Mouse (Mus musculus) embryonic facial prominence, embryonic 14.5 days (tissue): ENCODE measurements around the gene Hhipl2. TPM values are rescaled to one million over a fixed set of nuclear protein-coding genes. Genes with fewer than 3 reads are reported as not detected.
"Not testable (repeated sequence)": the region's sequence is repeated elsewhere in the genome, so short reads cannot be mapped to it uniquely, and the experiment has no call there.

Experiments used
- ATAC-seq: fragments of 200-750 bp; cut with Nextera tagmentation; 2 replicates; pipeline ENCODE4 v1.8.0; 2017; ENCODE audit warnings: low read depth, moderate number of reproducible peaks, moderate TSS enrichment
- DNase-seq: peaks from one replicate; pipeline ENCODE4 v3.0.0-alpha.2; 2015; ENCODE audit warnings: low spot score
- H3K27ac ChIP-seq: fragments of 300-500 bp; sonication (generic); replicated peaks from 2 replicates; pipeline ENCODE4 v1.5.1; 2014; ENCODE audit warnings: low read depth, mild to moderate bottlenecking, low read length, moderate library complexity
- H3K27me3 ChIP-seq: fragments of 300-500 bp; sonication (generic); replicated peaks from 2 replicates; pipeline ENCODE4 v1.6.1; 2014; ENCODE audit warnings: low read length; ENCODE audit not compliant: control insufficient read depth, insufficient read depth
- H3K36me3 ChIP-seq: fragments of 300-500 bp; sonication (generic); 2 replicates; pipeline ENCODE4 v1.6.1; 2014; ENCODE audit warnings: low read length, mixed read lengths; ENCODE audit not compliant: control insufficient read depth, insufficient read depth
- H3K4me1 ChIP-seq: fragments of 300-500 bp; sonication (generic); 2 replicates; pipeline ENCODE4 v1.6.1; 2014; ENCODE audit warnings: antibody characterized with exemption, low read length; ENCODE audit not compliant: control insufficient read depth, insufficient read depth
- H3K4me2 ChIP-seq: fragments of 300-500 bp; sonication (generic); 2 replicates; pipeline ENCODE4 v1.6.1; 2014; ENCODE audit warnings: low read depth, mild to moderate bottlenecking, low read length, moderate library complexity, mixed read lengths
- H3K4me3 ChIP-seq: fragments of 300-500 bp; sonication (generic); 2 replicates; pipeline ENCODE4 v1.5.1; 2014; ENCODE audit warnings: low read depth, mild to moderate bottlenecking, low read length
- H3K9ac ChIP-seq: fragments of 300-500 bp; sonication (generic); 2 replicates; pipeline ENCODE4 v1.6.1; 2014; ENCODE audit warnings: low read depth, mild to moderate bottlenecking, low read length, moderate library complexity, mixed read lengths
- H3K9me3 ChIP-seq: fragments of 300-500 bp; sonication (generic); 2 replicates; pipeline ENCODE4 v1.6.1; 2016; ENCODE audit warnings: low read length; ENCODE audit not compliant: control insufficient read depth
- WGBS: fragments of 180-500 bp; shearing (Covaris S2); extraction: QIAGEN DNeasy Blood & Tissue Kit; methylation state at CpG from one replicate; pipeline ENCODE4 v1.1.7; 2014; 5-methylcytosine and 5-hydroxymethylcytosine counted together
- polyA plus RNA-seq: library from polyadenylated mRNA; unstranded; fragments of >200 nt; fragmentation: Nextera tagmentation; extraction: Ambion mirVana; gene quantifications from 2 replicates; pipeline ENCODE4 v1.2.1, GENCODE M21; 2014

Hhipl2 gene
- polyA plus RNA-seq, result 0.08 and 0.11 TPM in 2 replicates

DNA sequence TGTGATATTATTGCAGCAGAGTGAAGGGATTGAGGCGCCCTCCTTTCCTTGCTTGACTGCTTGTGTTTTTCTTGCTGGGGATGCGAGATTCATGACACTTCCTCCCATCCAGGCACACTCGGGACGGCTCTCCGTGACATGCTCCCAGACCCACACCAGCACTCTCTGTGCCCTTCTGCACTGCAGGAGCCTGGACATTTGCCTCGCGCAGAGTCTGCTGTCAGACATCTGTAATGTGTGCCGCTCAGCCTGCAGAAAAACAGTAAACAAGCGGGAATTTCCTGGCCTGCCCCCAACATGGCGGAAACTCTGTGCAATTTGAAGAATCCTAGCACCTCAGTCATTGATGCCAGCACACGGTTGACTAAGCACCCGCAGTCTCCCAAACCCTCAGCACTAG, at the start of gene Hhipl2:
Gene Hhipl2, plus strand, starts transcription at position 343 of the 400 bp plus-strand sequence.
- DNase-seq (no peak), ATAC-seq (no peak)
- no peaks in the 10 kb centered on the region for H3K4me1 ChIP-seq
- H3K9me3 ChIP-seq, result no peaks in the 10 kb centered on the region
- H3K36me3 ChIP-seq, result no peaks in the 10 kb centered on the region
- no peak within 1 kb of the TSS for H3K4me2 ChIP-seq
- no peak within 1 kb of the TSS for H3K27ac ChIP-seq
- H3K4me3 ChIP-seq, result no peak within 1 kb of the TSS
- H3K27me3 ChIP-seq, result no peaks in the 10 kb centered on the region
- no peak within 1 kb of the TSS for H3K9ac ChIP-seq
- 65% methylated on average over 12 of the region's 12 CpGs for WGBS

DNA sequence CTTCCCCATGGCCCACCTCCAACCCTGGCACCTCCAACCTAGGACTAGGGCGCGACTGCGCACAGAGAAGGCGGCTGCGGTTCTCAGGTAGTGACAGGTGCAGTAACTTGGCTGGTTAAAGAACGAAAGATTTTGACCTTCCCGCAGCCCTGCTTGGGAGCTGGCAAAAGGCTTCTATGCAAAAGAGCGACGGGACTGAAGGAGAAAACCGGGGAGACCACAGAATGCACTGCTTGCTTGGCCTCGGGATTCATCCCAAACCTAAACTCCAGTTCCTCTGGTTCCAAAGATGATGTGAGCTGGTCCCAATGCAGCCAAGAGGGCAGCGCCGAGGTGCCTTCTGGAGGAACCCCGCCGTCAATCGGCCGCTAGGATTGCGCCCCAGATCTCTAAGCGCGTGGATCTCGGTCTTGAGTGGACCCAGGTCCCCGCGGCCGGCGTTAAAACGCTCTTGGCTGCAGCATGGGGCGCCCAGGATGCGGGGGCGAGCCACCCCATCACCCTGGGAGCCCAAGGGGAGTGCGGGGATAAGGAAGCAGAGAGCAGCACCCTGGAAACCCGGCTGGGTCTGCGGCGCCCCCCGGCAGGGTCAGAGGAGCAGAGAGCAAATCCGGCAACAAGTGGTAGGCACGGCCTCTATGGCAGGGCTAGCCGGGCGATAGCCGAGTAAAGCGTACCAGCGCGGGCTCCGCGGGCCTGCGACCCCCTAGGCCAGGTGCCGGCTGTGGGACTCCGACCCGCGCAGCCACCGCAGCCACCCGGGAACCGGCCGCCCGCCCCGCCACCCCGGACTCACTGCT, 49.2 kb upstream of the Hhipl2 start:
- DNase-seq, result peak; percentile 27
- WGBS, result 2% methylated on average over 30 of the region's 56 CpGs
- no peaks in the 10 kb centered on the region for H3K27me3 ChIP-seq

DNA sequence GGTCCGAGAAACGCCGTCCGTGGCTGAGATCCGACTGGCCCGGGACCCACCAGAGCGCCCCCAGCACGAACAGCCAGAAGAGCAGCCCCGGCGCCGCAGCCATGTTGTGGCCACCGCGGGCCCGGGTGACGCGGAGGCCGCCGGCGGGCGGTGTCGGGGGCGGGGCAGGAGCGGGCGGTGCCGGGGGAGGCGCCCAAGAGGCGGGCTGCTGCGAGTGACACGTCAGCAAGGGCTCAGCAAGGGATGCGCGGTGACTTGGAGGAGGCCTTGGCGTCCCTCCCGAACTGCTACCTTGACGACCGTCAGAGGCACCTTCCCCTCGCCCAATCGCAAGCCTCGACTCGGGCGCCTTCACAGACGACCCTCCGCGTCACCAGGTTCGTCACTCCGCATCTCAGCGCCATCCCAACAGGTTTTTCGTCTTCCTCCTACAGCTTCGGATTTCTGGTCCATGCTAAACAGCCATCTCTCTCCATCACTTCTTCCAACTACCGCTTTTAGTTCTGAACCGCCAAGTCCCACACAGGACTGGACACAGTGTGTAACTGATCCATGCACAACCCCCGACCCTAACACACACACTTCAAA, 48.5 kb upstream of the Hhipl2 start, which contains the start of gene Mia3:
Gene Mia3, minus strand, starts transcription at position 127 of the 588 bp plus-strand sequence.
- peak within 1 kb of the TSS; percentile 64 for H3K4me2 ChIP-seq
- H3K4me3 ChIP-seq, result peak within 1 kb of the TSS; percentile 79
- ATAC-seq, result peak; percentile 97
- under 1% methylated on average over 24 of the region's 51 CpGs for WGBS
- no peaks in the 10 kb centered on the region for H3K9me3 ChIP-seq
- H3K27ac ChIP-seq, result peak within 1 kb of the TSS; percentile 76; the same call in 1 of the 2 replicates
- peak; percentile 99 for DNase-seq
- H3K27me3 ChIP-seq, result no peaks in the 10 kb centered on the region
- peaks cover 12% of the 10 kb centered on the region for H3K36me3 ChIP-seq
- H3K9ac ChIP-seq, result peak within 1 kb of the TSS; percentile 92
- H3K4me1 ChIP-seq, result peaks cover 10% of the 10 kb centered on the region

More for the DNA sequence above, 49.2 kb upstream of the Hhipl2 start:
- peak; percentile 56 for ATAC-seq
- H3K36me3 ChIP-seq, result peaks cover 19% of the 10 kb centered on the region
- H3K27ac ChIP-seq, result peak overlapping the region; percentile 76; the same call in 1 of the 2 replicates
- peaks cover 10% of the 10 kb centered on the region for H3K4me1 ChIP-seq
- H3K4me3 ChIP-seq, result peak overlapping the region; percentile 79
- H3K9ac ChIP-seq, result peak overlapping the region; percentile 92
- no peaks in the 10 kb centered on the region for H3K9me3 ChIP-seq
- H3K4me2 ChIP-seq, result peak overlapping the region; percentile 64

DNA sequence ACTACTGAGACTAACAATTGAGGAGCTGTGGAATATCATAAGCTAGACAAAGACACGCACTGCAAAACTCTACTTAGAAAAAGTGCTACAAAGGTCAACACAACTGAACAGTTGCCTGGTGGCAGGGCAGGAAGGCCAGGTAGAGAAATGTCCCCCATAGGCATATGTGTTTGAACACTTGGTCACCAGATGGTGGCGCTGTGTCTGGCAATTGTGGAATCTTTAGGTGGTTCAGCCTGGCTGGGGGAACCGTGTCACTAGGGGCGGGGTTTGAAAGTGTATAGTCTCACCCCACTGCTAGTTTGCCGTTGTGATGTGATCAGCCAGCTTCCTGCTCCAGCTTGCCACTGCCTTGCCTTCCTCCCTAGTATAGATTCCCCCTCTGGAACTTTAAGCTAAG, 43.3 kb upstream of the Hhipl2 start:
- Histone ChIP-seq H3K4me2 (no peak overlapping the region), H3K27me3 (no peaks in the 10 kb centered on the region), H3K36me3 (no peaks in the 10 kb centered on the region), H3K27ac (no peak overlapping the region), H3K9me3 (peaks cover 4% of the 10 kb centered on the region; the same call in 1 of the 2 replicates), H3K4me3 (no peak overlapping the region), H3K4me1 (no peaks in the 10 kb centered on the region), H3K9ac (no peak overlapping the region)
- WGBS, result 81% methylated on average over 5 of the region's 5 CpGs
- DNase-seq (no peak), ATAC-seq (no peak)

- no peak for ATAC-seq
- H3K27ac ChIP-seq, result no peak overlapping the region
- WGBS, result 76% methylated on average over 4 of the region's 4 CpGs
- H3K9ac ChIP-seq, result no peak overlapping the region
- no peak overlapping the region for H3K4me3 ChIP-seq
- H3K4me2 ChIP-seq, result no peak overlapping the region
- DNase-seq, result no peak
- no peaks in the 10 kb centered on the region for H3K4me1 ChIP-seq
- H3K36me3 ChIP-seq, result no peaks in the 10 kb centered on the region
- no peaks in the 10 kb centered on the region for H3K27me3 ChIP-seq
- H3K9me3 ChIP-seq, result peaks cover 4% of the 10 kb centered on the region; the same call in 1 of the 2 replicates
Measured at GRCm38 (mm10) chr1:183377045-183377444, 41.0 kb upstream of the Hhipl2 start.

- H3K4me1 ChIP-seq, result no peaks in the 10 kb centered on the region
- no peaks in the 10 kb centered on the region; the same call in 1 of the 2 replicates for H3K27me3 ChIP-seq
- no peaks in the 10 kb centered on the region for H3K36me3 ChIP-seq
- no peak for ATAC-seq
- H3K9ac ChIP-seq, result no peak overlapping the region
- peak; percentile 7 for DNase-seq
- 80% methylated on average over 10 of the region's 10 CpGs for WGBS
- no peak overlapping the region for H3K4me2 ChIP-seq
- H3K4me3 ChIP-seq, result no peak overlapping the region
- H3K9me3 ChIP-seq, result peaks cover 4% of the 10 kb centered on the region; the same call in 1 of the 2 replicates
- H3K27ac ChIP-seq, result no peak overlapping the region
Measured at GRCm38 (mm10) chr1:183378321-183378941, 39.6 kb upstream of the Hhipl2 start.

DNA sequence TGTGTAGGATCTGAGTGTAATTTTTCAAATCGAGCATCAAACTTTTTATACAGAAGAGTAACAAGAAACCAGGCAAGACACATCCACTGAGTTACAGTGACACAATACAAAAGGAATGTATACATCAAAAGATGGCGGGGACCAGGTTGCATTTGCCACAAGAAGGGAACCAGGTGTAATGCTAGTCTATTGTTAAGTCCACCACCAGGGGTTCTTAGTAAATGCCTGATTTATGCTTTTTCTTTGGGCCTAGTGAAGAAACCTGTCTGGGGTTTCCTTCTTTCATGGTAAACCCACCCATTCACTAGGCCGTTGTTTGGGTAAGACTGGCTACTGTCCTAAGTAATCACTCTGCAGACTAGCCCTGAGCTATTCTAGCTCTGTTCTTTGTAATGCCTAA, 38.6 kb upstream of the Hhipl2 start:
- H3K4me2 ChIP-seq, DNase-seq, H3K27ac ChIP-seq, H3K36me3 ChIP-seq, ATAC-seq, H3K9ac ChIP-seq, H3K4me3 ChIP-seq, H3K4me1 ChIP-seq, H3K27me3 ChIP-seq, H3K9me3 ChIP-seq: not testable (repeated sequence)
- WGBS, result 91% methylated on average over 3 of the region's 3 CpGs

GRCm38 (mm10) chr1:183381816-183382215, 36.2 kb upstream of the Hhipl2 start:
- DNase-seq, result no peak
- Histone ChIP-seq H3K27me3 (peaks cover 10% of the 10 kb centered on the region), H3K4me3 (no peak overlapping the region), H3K27ac (no peak overlapping the region), H3K36me3 (no peaks in the 10 kb centered on the region), H3K9me3 (no peaks in the 10 kb centered on the region), H3K9ac (no peak overlapping the region), H3K4me1 (no peaks in the 10 kb centered on the region), H3K4me2 (no peak overlapping the region)
- WGBS, result 78% methylated on average over 5 of the region's 5 CpGs
- no peak for ATAC-seq
